Mouse (Mus musculus) gastrocnemius, postnatal 36 days (tissue): ENCODE measurements around the gene Limd2. TPM values are rescaled to one million over a fixed set of nuclear protein-coding genes. Genes with fewer than 3 reads are reported as not detected.
A peak's percentile ranks its signal among the peaks of the same experiment; 100 is the strongest.
"Not testable (repeated sequence)": the region's sequence is repeated elsewhere in the genome, so short reads cannot be mapped to it uniquely, and the experiment has no call there.

Source experiments
- DNase-seq, 2 experiments: peaks; one replicate each; pipeline ENCODE4 v3.0.0; 2022
- intact Hi-C: fragments of 180-260 bp; cut with DNase I; formaldehyde crosslinking; loops from one replicate; pipeline ENCODE4 v1.15.1; 2025
- total RNA-seq, 2 experiments: library from RNA; stranded (reverse); gene quantifications; 2 replicates each; pipeline ENCODE4 v1.2.3; 2021

The Limd2 gene
- total RNA-seq, 2 experiments from 2014 or later: 1.5 to 3.6 TPM

- intact Hi-C loops: no loop called here
- DNase-seq: peak; percentile 39 to 70
Measured at GRCm38 (mm10) chr11:106134580-106135528, 25.8 kb downstream of the Limd2 start.

DNA sequence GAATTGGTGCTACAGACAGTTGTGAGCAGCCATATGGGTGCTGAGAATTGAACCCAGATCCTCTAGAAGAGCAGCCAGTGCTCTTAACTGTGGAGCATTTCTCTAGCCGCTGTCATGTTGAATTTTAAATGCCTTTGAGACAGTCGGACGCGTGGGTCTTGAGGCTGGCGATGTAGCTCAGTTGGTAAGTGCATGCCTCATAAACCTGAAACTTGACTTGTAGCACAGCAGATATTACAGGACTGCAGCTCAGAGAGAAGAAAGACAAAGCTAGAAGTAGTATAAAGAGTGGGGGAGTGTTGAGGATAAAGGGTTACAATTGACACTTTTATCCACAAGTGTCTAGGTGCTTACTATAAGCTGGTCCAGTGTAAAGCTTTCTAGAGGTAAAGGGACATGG, 28.1 kb downstream of the Limd2 start:
- DNase-seq: no peak
- intact Hi-C loops: no loop called here

GRCm38 (mm10) chr11:106129477-106129876, 31.2 kb downstream of the Limd2 start:
- intact Hi-C loops: no loop called here
- no peak for DNase-seq

DNA sequence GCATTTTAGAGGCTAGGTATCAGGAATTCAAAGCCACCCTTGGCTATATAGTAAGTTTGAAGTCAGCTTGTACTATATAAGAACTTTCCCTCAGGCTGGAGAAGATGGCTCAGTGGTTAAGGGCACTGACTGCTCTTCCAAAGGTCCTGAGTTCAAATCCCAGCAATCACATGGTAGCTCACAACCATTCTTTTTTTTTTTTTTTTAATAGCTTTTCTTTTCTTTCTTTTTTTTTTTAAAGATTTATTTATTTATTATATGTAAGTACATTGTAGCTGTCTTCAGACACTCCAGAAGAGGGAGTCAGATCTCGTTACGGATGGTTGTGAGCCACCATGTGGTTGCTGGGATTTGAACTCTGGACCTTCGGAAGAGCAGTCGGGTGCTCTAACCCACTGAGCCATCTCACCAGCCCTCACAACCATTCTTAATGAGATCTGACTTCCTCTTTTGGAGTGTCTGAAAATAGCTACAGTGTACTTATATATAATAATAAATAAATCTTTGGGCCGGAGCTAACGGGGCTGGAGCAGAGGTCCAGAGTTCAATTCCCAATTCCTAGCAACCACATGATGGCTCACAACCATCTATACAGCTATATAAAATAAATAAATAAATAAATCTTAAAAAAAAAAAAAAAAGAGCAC, 33.8 kb downstream of the Limd2 start:
- intact Hi-C loops, DNase-seq: not testable (repeated sequence)

GRCm38 (mm10) chr11:106125827-106126226, 34.8 kb downstream of the Limd2 start:
- DNase-seq: no peak
- intact Hi-C loops: no loop called here

DNA sequence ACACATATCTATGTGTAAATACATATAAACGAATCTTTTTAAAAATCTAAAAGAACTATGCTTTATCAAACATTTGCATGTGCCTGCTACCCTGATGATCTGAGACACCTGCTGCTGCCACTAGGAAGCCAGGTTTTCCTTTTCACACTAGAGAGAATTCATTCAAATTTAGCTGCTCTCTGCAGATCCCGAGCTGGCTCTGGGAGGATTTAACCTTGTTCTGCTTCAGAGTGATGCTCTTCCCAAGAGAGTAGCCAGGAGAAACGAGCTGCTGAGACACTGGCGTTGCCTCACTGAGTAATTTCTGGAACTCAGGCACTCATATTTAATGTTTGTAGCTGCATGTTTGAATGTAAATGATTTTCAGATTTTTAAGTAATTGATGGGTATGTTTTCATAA, 35.9 kb downstream of the Limd2 start:
- DNase-seq: no peak
- intact Hi-C loops: no loop called here

GRCm38 (mm10) chr11:106122736-106123135, 37.9 kb downstream of the Limd2 start:
- intact Hi-C loops: no loop called here

GRCm38 (mm10) chr11:106122221-106122620, 38.4 kb downstream of the Limd2 start:
- intact Hi-C loops: no loop called here

More at GRCm38 (mm10) chr11:106122736-106123135, 37.9 kb downstream of the Limd2 start:
- DNase-seq: no peak

GRCm38 (mm10) chr11:106111688-106112087, 49.0 kb downstream of the Limd2 start:
- DNase-seq: no peak
- intact Hi-C loops: no loop called here

More at GRCm38 (mm10) chr11:106122221-106122620, 38.4 kb downstream of the Limd2 start:
- DNase-seq: no peak

Other genes starting within 250 kb of the Limd2 start
- 1 to 10 TPM; 4.3 to 6.0 TPM for gene Cyb561, start 207.5 kb downstream of the Limd2 start, total RNA-seq
- gene Ace, start 192.9 kb downstream of the Limd2 start, total RNA-seq: 10 to 100 TPM; 24.1 to 34.8 TPM
- gene Ace3, start 166.2 kb downstream of the Limd2 start, total RNA-seq: not detected
- not detected for gene Kcnh6, start 152.7 kb downstream of the Limd2 start, total RNA-seq
- gene Dcaf7, start 124.0 kb downstream of the Limd2 start, total RNA-seq: 10 to 100 TPM; 23.9 to 25.6 TPM
- gene Taco1, start 94.8 kb downstream of the Limd2 start, total RNA-seq: 10 to 100 TPM; 37.6 to 42.7 TPM
- 10 to 100 TPM; 20.6 to 20.8 TPM for gene Map3k3, start 76.2 kb downstream of the Limd2 start, total RNA-seq
- not detected for gene Gm10840, start within 50 bp of the Limd2 start, total RNA-seq
- 10 to 100 TPM; 10.5 to 10.9 TPM for gene Strada, start 41.3 kb upstream of the Limd2 start, total RNA-seq
- gene Ccdc47, start 55.5 kb upstream of the Limd2 start, total RNA-seq: 10 to 100 TPM; 60.0 to 68.3 TPM
- 10 to 100 TPM; 19.1 to 22.2 TPM for gene Ddx42, start 56.1 kb upstream of the Limd2 start, total RNA-seq
- gene Ftsj3, start 95.2 kb upstream of the Limd2 start, total RNA-seq: 10 to 100 TPM; 15.7 to 22.3 TPM
- gene Psmc5, start 95.3 kb upstream of the Limd2 start, total RNA-seq: 100 to 1,000 TPM; 122 to 134 TPM
- 10 to 100 TPM; 12.6 to 14.4 TPM for gene Smarcd2, start 112.1 kb upstream of the Limd2 start, total RNA-seq
- under 1 TPM; 0.08 to 0.12 TPM for gene Tcam1, start 115.8 kb upstream of the Limd2 start, total RNA-seq
- not detected for gene Gh, start 141.0 kb upstream of the Limd2 start, total RNA-seq
- gene Cd79b, start 153.9 kb upstream of the Limd2 start, total RNA-seq: under 1 TPM; 0.30 to 0.43 TPM
- 100 to 1,000 TPM; 381 to 407 TPM for gene Scn4a, start 192.4 kb upstream of the Limd2 start, total RNA-seq
- gene Prr29, start 204.6 kb upstream of the Limd2 start, total RNA-seq: 1 to 10 TPM; 5.7 to 7.1 TPM
- gene Icam2, start 227.2 kb upstream of the Limd2 start, total RNA-seq: 1 to 10 TPM; 4.4 to 5.4 TPM